Mouse (Mus musculus): ENCODE results near the gene Unc79.

Unc79 gene

GRCm38 (mm10) chr12:102948778-102949394, at the start of gene Unc79:
Gene Unc79, plus strand, starts transcription at chr12:102948859.
- under 1% methylated on average over 48 of the region's 48 CpGs for WGBS

- 96% methylated on average over 17 of the region's 17 CpGs for WGBS
These were observed 49.6 kb upstream of the Unc79 start, which contains the start of gene Cox8c for GRCm38 (mm10) chr12:102899091-102899490. Gene Cox8c, plus strand, starts transcription at chr12:102899316.

- WGBS, result 51% methylated on average over 3 of the region's 3 CpGs
These were observed 40.5 kb upstream of the Unc79 start for GRCm38 (mm10) chr12:102908191-102908590.

GRCm38 (mm10) chr12:102916073-102916472, 32.6 kb upstream of the Unc79 start:
- WGBS, result 92% methylated on average over 2 of the region's 2 CpGs

GRCm38 (mm10) chr12:102929764-102930163, 18.9 kb upstream of the Unc79 start:
- 82% methylated on average over 4 of the region's 4 CpGs for WGBS

GRCm38 (mm10) chr12:102930335-102930734, 18.3 kb upstream of the Unc79 start:
- WGBS, result 97% methylated on average over 1 of the region's 1 CpGs

- WGBS, result 90% methylated on average over 7 of the region's 7 CpGs
These were observed 17.9 kb upstream of the Unc79 start for GRCm38 (mm10) chr12:102930789-102931188.

- 50% methylated on average over 1 of the region's 1 CpGs for WGBS
These were observed 12.8 kb upstream of the Unc79 start for GRCm38 (mm10) chr12:102935892-102936291.

GRCm38 (mm10) chr12:102945571-102945970, 3.1 kb upstream of the Unc79 start:
- WGBS, result 93% methylated on average over 1 of the region's 1 CpGs

GRCm38 (mm10) chr12:102947826-102948225, 833 bp upstream of the Unc79 start:
- 43% methylated on average over 10 of the region's 10 CpGs for WGBS

GRCm38 (mm10) chr12:102949395-102950208, 943 bp downstream of the Unc79 start:
- WGBS, result under 1% methylated on average over 42 of the region's 42 CpGs

GRCm38 (mm10) chr12:102960051-102960775, 11.6 kb downstream of the Unc79 start:
- 91% methylated on average over 7 of the region's 7 CpGs for WGBS

- WGBS, result 63% methylated on average over 3 of the region's 3 CpGs
These were observed 12.4 kb downstream of the Unc79 start for GRCm38 (mm10) chr12:102961066-102961465.

- WGBS, result 55% methylated on average over 3 of the region's 3 CpGs
These were observed 15.8 kb downstream of the Unc79 start for GRCm38 (mm10) chr12:102964486-102964885.

- WGBS, result 54% methylated on average over 4 of the region's 4 CpGs
These were observed 31.9 kb downstream of the Unc79 start for GRCm38 (mm10) chr12:102980584-102980983.

- 86% methylated on average over 3 of the region's 3 CpGs for WGBS
These were observed 32.9 kb downstream of the Unc79 start for GRCm38 (mm10) chr12:102981543-102981942.

GRCm38 (mm10) chr12:102987736-102988135, 39.1 kb downstream of the Unc79 start:
- WGBS, result 63% methylated on average over 6 of the region's 6 CpGs

GRCm38 (mm10) chr12:103008491-103008890, 59.8 kb downstream of the Unc79 start:
- 49% methylated on average over 4 of the region's 4 CpGs for WGBS

GRCm38 (mm10) chr12:103018161-103018560, 69.5 kb downstream of the Unc79 start:
- whole genome bisulfite sequencing, result 88% methylated on average over 12 of the region's 12 CpGs

GRCm38 (mm10) chr12:103036692-103037091, 88.0 kb downstream of the Unc79 start:
- WGBS, result 59% methylated on average over 5 of the region's 5 CpGs

GRCm38 (mm10) chr12:103039332-103039731, 90.7 kb downstream of the Unc79 start:
- 86% methylated on average over 10 of the region's 10 CpGs for WGBS

- WGBS, result 71% methylated on average over 2 of the region's 2 CpGs
These were observed 91.5 kb downstream of the Unc79 start for GRCm38 (mm10) chr12:103040136-103040535.
